Mouse (Mus musculus): ENCODE measurements at regions not wholly inside any gene's neighbourhood (a gene's known extent, or its start where the extent isn't known, plus 50 kb on each side); places are given as distances from the start of the nearest gene placed in this dataset.

GRCm38 (mm10) chr13:39440907-39441306 is 480.2 kb upstream of the Slc35b3 start:
- TF ChIP-seq POLR2A (IDR thresholded peaks at IDR 0.05; ENCODE audit: low read depth, low read length) (no peak), CTCF (conservative IDR thresholded peaks at IDR 0.05; ENCODE audit: insufficient read depth, insufficient read length, low read depth, low read length) (peak; percentile 91)
